Mouse (Mus musculus) hindbrain, embryonic 16.5 days (tissue): ENCODE results near the gene Ints5. TPM values are rescaled to one million over a fixed set of nuclear protein-coding genes. Genes with fewer than 3 reads are reported as not detected.

Experiments used
- ATAC-seq: fragments of 200-750 bp; cut with Nextera tagmentation; 2 replicates; pipeline ENCODE4 v1.8.0; 2017; ENCODE audit warnings: moderate TSS enrichment, moderate library complexity
- H3K27ac ChIP-seq: fragments of 300-500 bp; sonication (generic); 2 replicates; pipeline ENCODE4 v1.5.1; 2014; ENCODE audit warnings: low read depth, mild to moderate bottlenecking, control low read depth, low read length, moderate library complexity
- H3K27me3 ChIP-seq: fragments of 300-500 bp; sonication (generic); replicated peaks from 2 replicates; pipeline ENCODE4 v1.6.1; 2014; ENCODE audit warnings: low read length; ENCODE audit not compliant: control insufficient read depth, insufficient read depth
- H3K36me3 ChIP-seq: fragments of 300-500 bp; sonication (generic); 2 replicates; pipeline ENCODE4 v1.6.1; 2014; ENCODE audit warnings: mild to moderate bottlenecking, low read length, moderate library complexity, mixed read lengths; ENCODE audit not compliant: control insufficient read depth, insufficient read depth
- H3K4me1 ChIP-seq: fragments of 300-500 bp; sonication (generic); 2 replicates; pipeline ENCODE4 v1.6.1; 2014; ENCODE audit warnings: low read depth, low read length; ENCODE audit not compliant: control insufficient read depth, insufficient read depth
- H3K4me2 ChIP-seq: fragments of 300-500 bp; sonication (generic); 2 replicates; pipeline ENCODE4 v1.6.1; 2014; ENCODE audit warnings: mild to moderate bottlenecking, low read length, control low read depth, moderate library complexity
- H3K4me3 ChIP-seq: fragments of 300-500 bp; sonication (generic); 2 replicates; pipeline ENCODE4 v1.5.1; 2014; ENCODE audit warnings: mild to moderate bottlenecking, low read length, control low read depth, moderate library complexity
- H3K9ac ChIP-seq: fragments of 300-500 bp; sonication (generic); 2 replicates; pipeline ENCODE4 v1.6.1; 2014; ENCODE audit warnings: low read depth, mild to moderate bottlenecking, control low read depth, low read length, moderate library complexity
- H3K9me3 ChIP-seq: fragments of 300-500 bp; sonication (generic); 2 replicates; pipeline ENCODE4 v1.6.1; 2014; ENCODE audit warnings: mild to moderate bottlenecking, low read length, moderate library complexity; ENCODE audit not compliant: control insufficient read depth
- WGBS: fragments of 180-500 bp; shearing (Covaris S2); extraction: QIAGEN DNeasy Blood & Tissue Kit; methylation state at CpG from one replicate; pipeline ENCODE4 v1.1.7; 2014; 5-methylcytosine and 5-hydroxymethylcytosine counted together
- polyA plus RNA-seq: library from polyadenylated mRNA; unstranded; fragments of >200 nt; fragmentation: Nextera tagmentation; extraction: Ambion mirVana; gene quantifications from 2 replicates; pipeline ENCODE4 v1.2.1, GENCODE M21; 2015

Gene Ints5
- polyA plus RNA-seq, 1 experiment from 2014 or later = 31.1 TPM

DNA sequence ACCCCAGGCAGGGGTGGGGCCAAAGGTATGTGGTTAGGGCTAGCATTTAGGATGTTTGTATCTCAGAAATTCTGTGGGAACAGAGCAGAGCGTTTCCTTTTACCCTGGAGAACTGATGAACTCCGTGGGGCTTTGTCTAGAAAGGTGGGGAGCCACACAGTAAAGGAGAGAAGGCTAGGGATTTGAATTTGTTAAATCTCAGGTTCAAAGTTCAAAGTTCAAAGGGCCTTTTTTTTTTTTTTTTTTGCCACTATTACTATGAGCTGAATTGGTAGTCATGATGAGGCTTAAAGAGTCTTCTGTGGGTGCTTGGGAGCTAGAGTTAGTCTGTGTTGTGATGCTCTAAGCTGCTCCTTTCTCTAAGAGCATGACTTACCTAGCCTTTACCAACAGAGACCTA, 43.9 kb downstream of the Ints5 start:
- Histone ChIP-seq H3K9ac (no peak overlapping the region), H3K4me2 (no peak overlapping the region), H3K27me3 (no peaks in the 10 kb centered on the region), H3K9me3 (no peaks in the 10 kb centered on the region), H3K36me3 (no peaks in the 10 kb centered on the region; the same call in 1 of the 2 replicates), H3K4me3 (no peak overlapping the region), H3K27ac (no peak overlapping the region), H3K4me1 (peaks cover 6% of the 10 kb centered on the region)
- WGBS = 89% methylated on average over 2 of the region's 2 CpGs
- no peak for ATAC-seq

DNA sequence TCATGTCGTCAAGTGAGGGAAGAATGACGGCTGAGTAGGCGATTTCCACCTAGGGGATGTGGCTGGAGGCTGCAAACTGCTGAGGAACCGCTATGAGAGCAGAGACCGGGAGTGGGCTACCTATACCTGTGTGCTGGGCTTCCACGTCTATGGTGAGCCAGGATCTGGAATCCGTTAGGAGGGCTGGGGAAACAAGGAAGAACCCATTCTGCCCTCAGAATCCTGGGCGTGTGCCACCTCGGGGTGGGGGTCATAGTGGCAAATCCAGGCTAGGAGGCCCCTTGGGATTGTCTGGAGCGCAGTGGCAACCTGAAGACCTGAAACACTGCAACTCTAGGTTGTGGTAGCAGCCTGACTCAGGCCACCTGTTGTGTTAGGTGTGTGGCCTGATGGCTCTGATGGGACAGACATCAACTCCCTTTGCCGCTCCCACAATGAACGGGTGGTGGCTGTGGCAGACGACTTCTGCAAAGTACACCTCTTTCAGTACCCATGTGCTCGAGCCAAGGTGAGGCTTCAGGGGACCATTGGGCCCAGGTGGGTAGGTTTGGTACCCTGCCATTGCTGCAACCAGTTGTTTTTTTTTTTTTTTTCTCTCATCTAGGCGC, 47.8 kb downstream of the Ints5 start:
- Histone ChIP-seq H3K27me3 (no peaks in the 10 kb centered on the region), H3K4me3 (no peak overlapping the region), H3K27ac (no peak overlapping the region), H3K4me1 (peaks cover 22% of the 10 kb centered on the region), H3K36me3 (peaks cover 6% of the 10 kb centered on the region), H3K4me2 (peak overlapping the region; percentile 71), H3K9me3 (no peaks in the 10 kb centered on the region), H3K9ac (peak overlapping the region; percentile 49; the same call in 1 of the 2 replicates)
- 80% methylated on average over 15 of the region's 15 CpGs for WGBS
- no peak for ATAC-seq

DNA sequence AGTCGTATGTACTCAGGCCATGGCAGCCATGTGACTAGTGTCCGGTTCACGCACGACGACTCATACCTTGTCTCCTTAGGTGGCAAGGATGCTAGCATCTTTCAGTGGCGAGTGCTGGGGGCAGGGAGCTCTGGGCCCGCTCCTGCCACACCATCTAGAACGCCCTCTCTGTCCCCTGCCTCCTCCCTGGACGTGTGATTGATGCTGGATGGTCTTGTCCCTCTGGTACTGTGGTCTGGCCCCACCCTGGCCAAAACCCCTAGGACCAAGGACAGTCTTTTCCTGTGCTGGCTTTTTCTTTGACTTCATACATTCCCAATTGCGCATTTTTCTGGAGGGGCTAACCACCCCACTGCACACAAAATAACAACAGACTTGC, 48.3 kb downstream of the Ints5 start:
- Histone ChIP-seq H3K9ac (peak overlapping the region; percentile 49), H3K27ac (0 out of 2 replicates have a peak overlapping the region, but pooled peaks have one; percentile 9), H3K4me2 (peak overlapping the region; percentile 71), H3K4me3 (peak overlapping the region; percentile 89), H3K27me3 (no peaks in the 10 kb centered on the region), H3K9me3 (no peaks in the 10 kb centered on the region), H3K4me1 (peaks cover 22% of the 10 kb centered on the region), H3K36me3 (peaks cover 8% of the 10 kb centered on the region)
- WGBS = 29% methylated on average over 10 of the region's 10 CpGs
- peak; percentile 38 for ATAC-seq

DNA sequence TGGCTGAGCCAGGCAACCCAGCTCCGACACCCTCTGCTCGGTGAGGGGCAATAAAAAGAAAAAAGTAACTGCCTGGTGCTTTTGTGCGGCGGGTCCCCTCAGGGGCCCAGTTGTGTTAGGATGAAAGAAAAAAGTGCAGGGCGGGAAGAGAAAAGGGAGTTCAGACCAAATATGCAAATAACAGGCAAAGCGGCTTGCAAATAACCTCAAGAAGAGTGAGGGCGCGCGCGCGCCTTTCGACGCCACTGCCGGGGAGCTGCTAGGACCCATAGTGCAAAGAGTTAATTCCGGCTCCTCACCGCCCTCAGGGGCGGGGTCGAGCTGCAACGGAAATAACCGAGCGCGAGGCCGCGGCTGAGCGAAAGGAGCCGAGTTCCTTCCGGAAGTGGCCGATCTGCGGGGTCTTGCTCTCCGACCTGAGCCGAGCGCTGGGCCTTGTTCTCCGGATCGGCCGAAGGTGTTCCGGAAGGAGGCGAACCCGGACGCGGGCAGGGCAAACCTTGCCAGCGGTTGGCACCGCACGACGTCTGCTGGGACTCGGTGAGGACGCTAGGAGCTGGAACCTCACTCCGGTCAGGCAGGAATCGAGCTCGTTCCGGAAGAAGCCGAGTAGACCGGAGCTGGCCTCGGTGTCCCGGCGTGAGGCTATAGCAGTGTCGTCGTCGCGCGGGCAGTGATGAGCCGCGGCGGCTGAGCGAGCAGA, 48.9 kb downstream of the Ints5 start, which contains the start of gene Mta2:
Gene Mta2, plus strand, starts transcription at position 361 of the 703 bp plus-strand sequence.
- peak; percentile 96 for ATAC-seq

DNA sequence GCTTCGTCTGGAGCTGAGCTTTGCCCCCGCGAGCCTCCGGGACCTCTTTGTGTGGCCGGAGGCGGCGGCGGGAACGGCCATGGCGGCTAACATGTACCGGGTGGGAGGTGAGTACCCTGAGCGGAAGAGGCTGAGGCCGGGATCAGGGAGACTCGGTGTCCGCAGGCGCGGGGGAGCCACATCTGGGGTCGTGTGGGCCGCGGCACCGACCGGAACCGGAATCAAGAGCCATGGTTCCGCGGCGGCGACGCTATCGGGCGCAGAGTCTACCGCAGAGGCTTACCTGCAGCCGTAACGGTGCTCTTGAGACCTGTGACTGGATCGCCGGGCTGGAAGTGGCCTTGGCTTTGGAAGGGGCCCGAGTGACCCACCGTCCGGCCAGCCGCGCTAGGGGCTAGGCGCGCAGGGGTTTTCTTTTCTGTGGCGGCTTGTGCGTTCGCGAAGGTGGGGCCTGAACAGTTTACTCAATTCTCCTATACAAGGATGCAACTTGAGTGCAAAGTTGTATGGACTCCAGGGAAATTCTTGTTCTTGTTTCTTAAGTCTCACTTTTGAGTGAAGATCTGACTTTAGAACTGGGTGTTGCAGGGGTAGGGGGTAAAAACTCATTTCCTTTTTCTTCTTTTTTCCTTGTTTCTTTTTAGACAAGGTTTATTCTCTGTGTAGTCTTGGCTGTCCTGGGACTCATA, 49.6 kb downstream of the Ints5 start:
- Histone ChIP-seq H3K9me3 (no peaks in the 10 kb centered on the region), H3K27ac (peak overlapping the region; percentile 97), H3K4me1 (peaks cover 22% of the 10 kb centered on the region), H3K27me3 (no peaks in the 10 kb centered on the region), H3K36me3 (peaks cover 18% of the 10 kb centered on the region), H3K4me2 (peak overlapping the region; percentile 71), H3K9ac (peak overlapping the region; percentile 97), H3K4me3 (peak overlapping the region; percentile 89)
- peak; percentile 65 for ATAC-seq
- under 1% methylated on average over 41 of the region's 46 CpGs for WGBS

More for the DNA sequence above, 48.9 kb downstream of the Ints5 start, which contains the start of gene Mta2:
- H3K9ac ChIP-seq = peak within 1 kb of the TSS; percentile 97
- H3K4me3 ChIP-seq = peak within 1 kb of the TSS; percentile 89
- no peaks in the 10 kb centered on the region for H3K27me3 ChIP-seq
- peaks cover 12% of the 10 kb centered on the region for H3K36me3 ChIP-seq
- H3K4me2 ChIP-seq = peak within 1 kb of the TSS; percentile 71
- WGBS = under 1% methylated on average over 64 of the region's 64 CpGs
- H3K4me1 ChIP-seq = peaks cover 22% of the 10 kb centered on the region
- H3K27ac ChIP-seq = peak within 1 kb of the TSS; percentile 97
- no peaks in the 10 kb centered on the region for H3K9me3 ChIP-seq

DNA sequence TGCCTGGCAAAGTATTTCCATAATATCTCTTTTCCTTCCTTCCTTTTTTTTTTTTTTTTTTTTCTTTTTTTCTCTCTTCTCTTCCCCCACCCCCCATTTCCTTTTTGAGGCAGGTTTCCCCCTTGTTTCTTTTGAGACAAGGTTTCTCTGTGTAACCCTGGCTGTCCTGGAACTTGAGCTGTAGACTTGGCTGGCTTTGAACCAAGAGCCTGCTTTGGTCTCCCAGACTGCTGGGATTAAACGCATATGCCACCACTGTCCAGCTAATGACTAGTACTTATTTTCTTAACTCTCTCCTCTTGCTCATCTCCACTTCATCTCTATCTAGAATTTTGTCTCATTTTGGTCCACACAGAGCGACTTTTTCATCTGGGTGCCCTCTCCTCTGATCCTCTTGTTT, 50.2 kb downstream of the Ints5 start:
- peak overlapping the region; percentile 89 for H3K4me3 ChIP-seq
- no peak overlapping the region for H3K27ac ChIP-seq
- H3K9ac ChIP-seq = peak overlapping the region; percentile 97
- no peaks in the 10 kb centered on the region for H3K9me3 ChIP-seq
- WGBS = 74% methylated on average over 2 of the region's 2 CpGs
- H3K36me3 ChIP-seq = peaks cover 25% of the 10 kb centered on the region
- H3K27me3 ChIP-seq = no peaks in the 10 kb centered on the region
- ATAC-seq = no peak
- H3K4me1 ChIP-seq = peaks cover 22% of the 10 kb centered on the region
- peak overlapping the region; percentile 71 for H3K4me2 ChIP-seq

DNA sequence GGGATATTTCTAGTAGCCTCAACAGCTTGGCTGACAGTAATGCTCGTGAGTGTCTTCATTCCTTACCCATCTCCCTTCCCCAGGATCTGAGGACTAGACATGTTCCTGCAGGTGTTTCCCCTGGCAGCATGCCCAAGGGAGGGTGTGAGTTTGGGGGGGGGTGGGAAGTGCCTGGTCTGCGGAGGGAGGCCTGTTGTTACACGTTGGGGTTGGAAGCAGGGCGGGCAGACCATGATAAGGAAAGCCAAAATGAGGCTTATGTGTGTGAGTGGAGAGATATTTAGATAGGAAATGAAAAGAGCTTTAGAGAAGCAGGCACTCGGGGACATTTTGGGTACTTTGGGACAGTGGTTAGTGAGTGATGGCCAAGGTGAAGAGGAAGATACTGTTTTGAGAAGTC, 51.3 kb downstream of the Ints5 start:
- Histone ChIP-seq H3K27me3 (no peaks in the 10 kb centered on the region), H3K27ac (no peak overlapping the region), H3K9me3 (no peaks in the 10 kb centered on the region), H3K9ac (no peak overlapping the region), H3K4me1 (peaks cover 22% of the 10 kb centered on the region), H3K36me3 (peaks cover 34% of the 10 kb centered on the region), H3K4me2 (no peak overlapping the region), H3K4me3 (no peak overlapping the region)
- WGBS = 67% methylated on average over 5 of the region's 5 CpGs
- no peak for ATAC-seq

DNA sequence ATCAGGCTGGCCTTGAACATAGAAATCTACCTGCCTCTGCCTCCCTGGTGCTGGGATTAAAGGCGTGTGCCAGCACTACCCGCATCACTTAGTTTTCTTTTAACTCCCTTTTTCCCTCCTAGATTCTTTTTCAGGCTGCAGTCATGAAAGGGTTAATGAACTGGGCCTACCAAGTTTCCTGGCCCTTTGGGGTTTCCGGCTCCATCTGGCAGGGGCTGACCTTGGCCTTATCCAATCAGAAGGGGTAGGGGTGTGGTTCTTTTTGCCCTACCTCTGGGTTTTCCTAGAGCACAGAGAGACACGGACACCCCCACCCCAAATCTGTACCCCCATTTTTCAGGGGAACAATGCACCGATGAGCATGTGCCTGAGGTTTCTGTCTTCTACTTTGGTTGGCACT, 51.9 kb downstream of the Ints5 start:
- no peak for ATAC-seq
- WGBS = 32% methylated on average over 5 of the region's 5 CpGs
- Histone ChIP-seq H3K27ac (no peak overlapping the region), H3K4me3 (peak overlapping the region; percentile 13; the same call in 1 of the 2 replicates), H3K27me3 (no peaks in the 10 kb centered on the region), H3K9ac (peak overlapping the region; percentile 33; the same call in 1 of the 2 replicates), H3K4me2 (peak overlapping the region; percentile 38), H3K36me3 (peaks cover 39% of the 10 kb centered on the region), H3K4me1 (peaks cover 22% of the 10 kb centered on the region), H3K9me3 (no peaks in the 10 kb centered on the region)

DNA sequence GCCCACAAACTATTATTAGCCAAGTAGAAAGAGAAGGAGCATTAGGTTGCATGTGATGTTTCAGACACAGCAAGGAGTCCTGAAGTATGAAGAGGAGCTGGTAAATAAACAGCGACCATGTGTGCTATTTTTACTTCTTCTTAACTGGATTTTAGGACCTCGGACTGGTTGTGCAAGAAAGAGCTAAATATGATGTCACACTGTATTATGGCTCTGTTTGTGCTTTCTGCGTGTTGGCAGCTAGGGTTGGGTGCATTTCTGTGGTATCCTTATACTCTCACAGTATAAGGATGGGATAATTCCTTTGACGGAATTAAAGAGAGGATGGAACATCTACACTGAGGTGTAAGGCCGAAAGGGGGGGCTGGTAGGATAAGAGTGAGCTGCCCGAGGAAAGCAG, 52.4 kb downstream of the Ints5 start:
- peak overlapping the region; percentile 13; the same call in 1 of the 2 replicates for H3K4me3 ChIP-seq
- H3K27ac ChIP-seq = no peak overlapping the region
- H3K4me2 ChIP-seq = peak overlapping the region; percentile 38
- ATAC-seq = no peak
- WGBS = 86% methylated on average over 6 of the region's 6 CpGs
- no peaks in the 10 kb centered on the region for H3K27me3 ChIP-seq
- H3K9me3 ChIP-seq = no peaks in the 10 kb centered on the region
- H3K9ac ChIP-seq = no peak overlapping the region; the same call in 1 of the 2 replicates
- peaks cover 22% of the 10 kb centered on the region for H3K4me1 ChIP-seq
- H3K36me3 ChIP-seq = peaks cover 41% of the 10 kb centered on the region
